Mouse (Mus musculus) forebrain, embryonic 12.5 days (tissue): ENCODE measurements around the gene Ccdc88c. TPM values are rescaled to one million over a fixed set of nuclear protein-coding genes. Genes with fewer than 3 reads are reported as not detected.
"Not testable (repeated sequence)": the region's sequence is repeated elsewhere in the genome, so short reads cannot be mapped to it uniquely, and the experiment has no call there.

Source experiments
- ATAC-seq: fragments of 200-750 bp; cut with Nextera tagmentation; 2 replicates; pipeline ENCODE4 v1.8.0; 2017; ENCODE audit warnings: moderate TSS enrichment; ENCODE audit not compliant: low FRiP score
- H3K27ac ChIP-seq: fragments of 300-500 bp; sonication (generic); 2 replicates; pipeline ENCODE4 v1.5.1; 2016; ENCODE audit warnings: mild to moderate bottlenecking
- H3K27me3 ChIP-seq: fragments of 300-500 bp; sonication (generic); 2 replicates; pipeline ENCODE4 v1.6.1; 2016; ENCODE audit warnings: mild to moderate bottlenecking
- H3K36me3 ChIP-seq: fragments of 300-500 bp; sonication (generic); replicated peaks from 2 replicates; pipeline ENCODE4 v1.6.1; 2016; ENCODE audit warnings: mild to moderate bottlenecking
- H3K4me1 ChIP-seq: fragments of 300-500 bp; sonication (generic); 2 replicates; pipeline ENCODE4 v1.6.1; 2016
- H3K4me2 ChIP-seq: fragments of 300-500 bp; sonication (generic); 2 replicates; pipeline ENCODE4 v1.6.1; 2016; ENCODE audit warnings: mild to moderate bottlenecking, moderate library complexity
- H3K4me3 ChIP-seq: fragments of 300-500 bp; sonication (generic); replicated peaks from 2 replicates; pipeline ENCODE4 v1.5.1; 2016; ENCODE audit warnings: mild to moderate bottlenecking
- H3K9ac ChIP-seq: fragments of 300-500 bp; sonication (generic); 2 replicates; pipeline ENCODE4 v1.6.1; 2016; ENCODE audit warnings: mild to moderate bottlenecking
- H3K9me3 ChIP-seq: fragments of 300-500 bp; sonication (generic); 2 replicates; pipeline ENCODE4 v1.6.1; 2016
- WGBS: fragments of 180-500 bp; shearing (Covaris S2); methylation state at CpG from one replicate; pipeline ENCODE4 v1.1.7; 2016; 5-methylcytosine and 5-hydroxymethylcytosine counted together
- polyA plus RNA-seq: library from polyadenylated mRNA; unstranded; fragments of >200 nt; fragmentation: Nextera tagmentation; extraction: Ambion mirVana; gene quantifications from 2 replicates; pipeline ENCODE4 v1.2.1, GENCODE M21; 2016

The Ccdc88c gene
- polyA plus RNA-seq, 1 experiment from 2014 or later = 28.8 TPM

- WGBS = 88% methylated on average over 11 of the region's 11 CpGs
- Histone ChIP-seq H3K9ac (no peak overlapping the region), H3K27ac (peak overlapping the region; percentile 60; the same call in 1 of the 2 replicates), H3K4me1 (peaks cover 81% of the 10 kb centered on the region), H3K36me3 (peaks cover 8% of the 10 kb centered on the region), H3K9me3 (0 out of 2 replicates have a peak, but pooled peaks cover 4% of the 10 kb centered on the region), H3K4me2 (no peak overlapping the region), H3K4me3 (no peak overlapping the region), H3K27me3 (no peaks in the 10 kb centered on the region)
- no peak for ATAC-seq
These were observed 13.7 kb downstream of the Ccdc88c start for GRCm38 (mm10) chr12:101015165-101015560.

GRCm38 (mm10) chr12:101014549-101015164 is 14.2 kb downstream of the Ccdc88c start:
- Histone ChIP-seq H3K9me3 (no peaks in the 10 kb centered on the region), H3K27ac (peak overlapping the region; percentile 60; the same call in 1 of the 2 replicates), H3K4me2 (no peak overlapping the region), H3K27me3 (no peaks in the 10 kb centered on the region), H3K9ac (no peak overlapping the region), H3K4me3 (no peak overlapping the region), H3K36me3 (peaks cover 3% of the 10 kb centered on the region), H3K4me1 (peaks cover 79% of the 10 kb centered on the region)
- no peak for ATAC-seq
- 68% methylated on average over 10 of the region's 10 CpGs for WGBS

GRCm38 (mm10) chr12:101013668-101014067 is 15.2 kb downstream of the Ccdc88c start:
- not testable (repeated sequence) for ATAC-seq, H3K9me3 ChIP-seq, H3K36me3 ChIP-seq, H3K27me3 ChIP-seq, H3K9ac ChIP-seq, H3K4me3 ChIP-seq, H3K4me2 ChIP-seq
- peak overlapping the region; percentile 26; the same call in 1 of the 2 replicates for H3K27ac ChIP-seq
- peaks cover 74% of the 10 kb centered on the region for H3K4me1 ChIP-seq
- WGBS = 90% methylated on average over 9 of the region's 9 CpGs

GRCm38 (mm10) chr12:101013078-101013665 is 15.7 kb downstream of the Ccdc88c start:
- Histone ChIP-seq H3K36me3 (no peaks in the 10 kb centered on the region), H3K27me3 (no peaks in the 10 kb centered on the region), H3K4me3 (no peak overlapping the region), H3K27ac (peak overlapping the region; percentile 26; the same call in 1 of the 2 replicates), H3K9me3 (no peaks in the 10 kb centered on the region), H3K4me1 (peaks cover 74% of the 10 kb centered on the region), H3K9ac (no peak overlapping the region), H3K4me2 (no peak overlapping the region)
- ATAC-seq = no peak
- 42% methylated on average over 8 of the region's 8 CpGs for WGBS

- Histone ChIP-seq H3K4me3 (no peak overlapping the region), H3K27ac (peak overlapping the region; percentile 26; the same call in 1 of the 2 replicates), H3K36me3 (no peaks in the 10 kb centered on the region), H3K9me3 (no peaks in the 10 kb centered on the region), H3K4me1 (peaks cover 74% of the 10 kb centered on the region), H3K4me2 (no peak overlapping the region), H3K27me3 (no peaks in the 10 kb centered on the region), H3K9ac (no peak overlapping the region; the same call in 1 of the 2 replicates)
- WGBS = 49% methylated on average over 17 of the region's 17 CpGs
- no peak for ATAC-seq
These were observed 16.4 kb downstream of the Ccdc88c start for GRCm38 (mm10) chr12:101012197-101013077.

GRCm38 (mm10) chr12:101011017-101011416 is 17.8 kb downstream of the Ccdc88c start:
- Histone ChIP-seq H3K27ac (no peak overlapping the region), H3K4me1 (peaks cover 76% of the 10 kb centered on the region), H3K4me3 (no peak overlapping the region), H3K4me2 (no peak overlapping the region), H3K9me3 (no peaks in the 10 kb centered on the region), H3K36me3 (no peaks in the 10 kb centered on the region), H3K9ac (no peak overlapping the region), H3K27me3 (no peaks in the 10 kb centered on the region)
- no peak for ATAC-seq
- 91% methylated on average over 7 of the region's 7 CpGs for WGBS

- Histone ChIP-seq H3K9ac (no peak overlapping the region), H3K27ac (no peak overlapping the region), H3K4me2 (no peak overlapping the region), H3K4me1 (peaks cover 76% of the 10 kb centered on the region), H3K9me3 (no peaks in the 10 kb centered on the region), H3K4me3 (no peak overlapping the region), H3K27me3 (no peaks in the 10 kb centered on the region), H3K36me3 (no peaks in the 10 kb centered on the region)
- ATAC-seq = no peak
- WGBS = 70% methylated on average over 10 of the region's 10 CpGs
These were observed 18.5 kb downstream of the Ccdc88c start for GRCm38 (mm10) chr12:101010148-101010920.

GRCm38 (mm10) chr12:101009225-101009624 is 19.6 kb downstream of the Ccdc88c start:
- H3K4me1 ChIP-seq = peaks cover 76% of the 10 kb centered on the region

GRCm38 (mm10) chr12:101008648-101009047 is 20.2 kb downstream of the Ccdc88c start:
- 19% methylated on average over 4 of the region's 4 CpGs for WGBS
- no peak for ATAC-seq
- H3K27me3 ChIP-seq = no peaks in the 10 kb centered on the region
- H3K4me3 ChIP-seq = no peak overlapping the region
- H3K36me3 ChIP-seq = no peaks in the 10 kb centered on the region
- no peaks in the 10 kb centered on the region for H3K9me3 ChIP-seq
- 0 out of 2 replicates have a peak overlapping the region, but pooled peaks have one; percentile 51 for H3K27ac ChIP-seq
- H3K4me2 ChIP-seq = no peak overlapping the region
- H3K9ac ChIP-seq = no peak overlapping the region
- peaks cover 76% of the 10 kb centered on the region for H3K4me1 ChIP-seq

More at GRCm38 (mm10) chr12:101009225-101009624, 19.6 kb downstream of the Ccdc88c start:
- no peak overlapping the region for H3K4me2 ChIP-seq
- H3K27me3 ChIP-seq = no peaks in the 10 kb centered on the region
- no peak overlapping the region for H3K27ac ChIP-seq
- H3K4me3 ChIP-seq = no peak overlapping the region
- no peaks in the 10 kb centered on the region for H3K36me3 ChIP-seq
- no peak for ATAC-seq
- no peaks in the 10 kb centered on the region for H3K9me3 ChIP-seq
- H3K9ac ChIP-seq = no peak overlapping the region
- WGBS = 83% methylated on average over 4 of the region's 4 CpGs

GRCm38 (mm10) chr12:101007968-101008481 is 20.8 kb downstream of the Ccdc88c start:
- Histone ChIP-seq H3K4me2 (no peak overlapping the region), H3K27me3 (no peaks in the 10 kb centered on the region), H3K27ac (peak overlapping the region; percentile 51; the same call in 1 of the 2 replicates), H3K4me1 (peaks cover 75% of the 10 kb centered on the region), H3K9ac (no peak overlapping the region), H3K36me3 (no peaks in the 10 kb centered on the region), H3K4me3 (no peak overlapping the region), H3K9me3 (no peaks in the 10 kb centered on the region)
- WGBS = 29% methylated on average over 10 of the region's 10 CpGs
- no peak for ATAC-seq

- no peak overlapping the region for H3K27ac ChIP-seq
- 90% methylated on average over 9 of the region's 9 CpGs for WGBS
These were observed 21.4 kb downstream of the Ccdc88c start for GRCm38 (mm10) chr12:101007427-101007826.

More at GRCm38 (mm10) chr12:101007427-101007826, 21.4 kb downstream of the Ccdc88c start:
- Histone ChIP-seq H3K9me3 (no peaks in the 10 kb centered on the region), H3K4me1 (peaks cover 75% of the 10 kb centered on the region), H3K36me3 (no peaks in the 10 kb centered on the region), H3K27me3 (no peaks in the 10 kb centered on the region), H3K9ac (no peak overlapping the region), H3K4me3 (no peak overlapping the region), H3K4me2 (no peak overlapping the region)
- ATAC-seq = no peak
